Mouse (Mus musculus): ENCODE measurements around the gene Pcsk7. TPM values are rescaled to one million over a fixed set of nuclear protein-coding genes. Genes with fewer than 3 reads are reported as not detected.

The Pcsk7 gene
- total RNA-seq, 2 experiments from 2014 or later, result 13.3 to 17.3 TPM

DNA sequence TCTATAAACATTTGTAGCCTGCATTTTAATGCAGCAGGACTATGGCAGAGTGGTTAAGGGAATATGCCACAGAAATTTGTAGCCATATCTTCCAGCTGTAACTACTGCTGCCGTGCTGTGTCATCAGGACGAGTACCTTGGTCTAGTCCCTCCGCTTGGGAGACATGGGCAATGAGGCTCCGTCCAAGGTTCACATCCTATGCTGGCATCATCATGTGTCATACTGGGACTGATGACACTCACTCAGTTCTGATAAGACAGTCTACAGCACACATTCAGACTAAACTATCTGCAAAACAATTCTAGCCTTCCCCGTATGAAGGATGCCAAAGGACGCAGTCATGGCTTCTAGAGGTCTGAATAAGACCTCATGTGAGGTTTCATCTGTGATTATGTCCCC is 57.3 kb downstream of the Pcsk7 start:
- DNase-seq, result no peak

DNA sequence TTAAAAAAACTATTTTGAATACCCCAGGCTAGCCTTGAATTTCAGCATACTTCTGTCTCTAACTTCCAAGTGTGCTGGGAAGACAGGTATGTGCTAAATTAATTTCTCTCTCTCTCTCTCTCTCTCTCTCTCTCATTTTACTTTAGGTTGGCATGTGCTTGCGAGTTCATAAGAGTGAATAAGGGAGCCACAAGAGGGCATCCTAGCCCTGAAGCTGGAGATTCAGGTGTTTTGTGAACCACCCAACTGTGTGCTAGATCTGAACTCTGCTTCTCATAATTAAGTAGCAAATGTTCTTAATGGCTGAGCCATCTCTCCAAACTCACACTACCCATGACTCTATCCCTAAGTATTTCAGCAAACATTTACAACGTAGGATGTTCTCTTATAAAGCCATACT is 70.6 kb downstream of the Pcsk7 start:
- DNase-seq, result no peak

Small RNA genes within 50 kb of the gene (microRNA-seq; reads per million reads assigned to microRNA genes)
- 0 reads per million in 2 experiments for gene Mir7087

Other genes starting within 250 kb of the Pcsk7 start
- 1 to 10 TPM; 3.3 to 7.2 TPM for gene Cep164, start 77.8 kb upstream of the Pcsk7 start, total RNA-seq (2021)
- gene Bace1, start 67.9 kb upstream of the Pcsk7 start, total RNA-seq (2021), result 10 to 100 TPM; 41.8 to 43.4 TPM
- 10 to 100 TPM; 26.8 to 31.6 TPM for gene Rnf214, start 414 bp downstream of the Pcsk7 start, total RNA-seq (2021)
- 10 to 100 TPM; 53.6 to 64.6 TPM for gene Tagln, start 29.6 kb downstream of the Pcsk7 start, total RNA-seq (2021)
- gene Sidt2, start 48.8 kb downstream of the Pcsk7 start, total RNA-seq (2021), result 10 to 100 TPM; 57.8 to 58.2 TPM
- 10 to 100 TPM; 62.5 to 73.1 TPM for gene Pafah1b2, start 106.2 kb downstream of the Pcsk7 start, total RNA-seq (2021)
- 10 to 100 TPM; 52.7 to 52.9 TPM for gene Sik3, start 106.3 kb downstream of the Pcsk7 start, total RNA-seq (2021)

Data from gastrocnemius, postnatal 10 days (tissue).